Mouse (Mus musculus) cerebellum, adult 2 months (tissue): ENCODE data around the gene Ankrd52. TPM values are rescaled to one million over a fixed set of nuclear protein-coding genes. Genes with fewer than 3 reads are reported as not detected.
A peak's percentile ranks its signal among the peaks of the same experiment; 100 is the strongest.

Experiments used
- DNase-seq, 2 experiments: peaks; one replicate each; pipeline ENCODE4 v3.0.0; 2021
- H3K27ac ChIP-seq: fragments of 200-500 bp; 2 replicates; pipeline ENCODE4 v1.5.1; 2012; ENCODE audit warnings: low read length, control low read depth, inconsistent platforms; ENCODE audit not compliant: insufficient read depth
- H3K27me3 ChIP-seq: fragments of 200-500 bp; 2 replicates; pipeline ENCODE4 v1.6.1; 2012; ENCODE audit warnings: inconsistent platforms, mild to moderate bottlenecking, low read length, moderate library complexity; ENCODE audit not compliant: control insufficient read depth, insufficient read depth
- H3K4me1 ChIP-seq: fragments of 200-500 bp; 2 replicates; pipeline ENCODE4 v1.6.1; 2011; ENCODE audit warnings: low read length; ENCODE audit not compliant: control insufficient read depth, insufficient read depth
- H3K4me3 ChIP-seq: fragments of 200-500 bp; replicated peaks from 2 replicates; pipeline ENCODE3; 2011; ENCODE audit warnings: mild to moderate bottlenecking, low read depth, low read length, control low read depth; ENCODE audit not compliant: insufficient read depth
- CTCF ChIP-seq: fragments of 200-500 bp; IDR thresholded peaks from 2 replicates; pipeline ENCODE4 v1.5.1; 2011; ENCODE audit warnings: low read depth, mild to moderate bottlenecking, control low read depth, low read length, moderate library complexity, borderline replicate concordance; ENCODE audit not compliant: insufficient read depth
- POLR2A ChIP-seq: fragments of 200-500 bp; IDR thresholded peaks from 2 replicates; pipeline ENCODE4 v1.6.1; 2011; ENCODE audit warnings: low read length, control low read depth, borderline replicate concordance; ENCODE audit not compliant: insufficient read depth
- WGBS: fragments of 180-500 bp; shearing (Covaris S2); methylation state at CpG from one replicate; pipeline ENCODE4 v1.1.7; 2018; 5-methylcytosine and 5-hydroxymethylcytosine counted together
- polyA plus RNA-seq: library from polyadenylated mRNA; depleted of rRNA; stranded (reverse); fragments of >200 nt; gene quantifications from 2 replicates; pipeline ENCODE4 v1.2.3, GENCODE M21; 2012

Gene Ankrd52
- polyA plus RNA-seq, 1 experiment, result 40.6 TPM

GRCm38 (mm10) chr10:128435873-128436272 is 59.0 kb downstream of the Ankrd52 start:
- Histone ChIP-seq H3K27ac (peak overlapping the region; percentile 62), H3K4me3 (no peak overlapping the region), H3K4me1 (peaks cover 42% of the 10 kb centered on the region), H3K27me3 (no peaks in the 10 kb centered on the region)
- peak; percentile 64 to 67 for DNase-seq
- 16% methylated on average over 5 of the region's 5 CpGs for WGBS
- TF ChIP-seq POLR2A (no peak), CTCF (no peak)

DNA sequence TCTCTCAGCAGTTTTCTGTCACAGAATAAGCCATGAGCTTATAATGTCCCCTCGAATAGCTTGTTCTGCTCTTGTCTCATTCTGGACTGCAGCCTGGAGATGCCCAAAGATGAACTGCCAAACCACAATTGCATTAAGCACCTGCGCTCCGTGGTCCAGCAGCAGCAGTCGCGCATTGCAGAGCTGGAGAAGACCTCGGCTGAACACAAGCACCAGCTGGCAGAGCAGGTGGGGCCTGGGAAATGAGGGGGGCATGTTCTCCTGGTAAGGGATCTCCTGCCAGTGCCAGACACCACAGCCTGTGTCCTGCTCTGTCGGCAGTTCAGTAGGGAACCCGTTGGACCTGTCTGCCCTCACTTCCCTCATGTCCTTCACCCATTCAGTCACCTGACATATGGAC is 59.5 kb downstream of the Ankrd52 start:
- H3K27me3 ChIP-seq, result no peaks in the 10 kb centered on the region
- peaks cover 47% of the 10 kb centered on the region for H3K4me1 ChIP-seq
- peak overlapping the region; percentile 35; the same call in 1 of the 2 replicates for H3K27ac ChIP-seq
- WGBS, result 12% methylated on average over 8 of the region's 8 CpGs
- no peak overlapping the region for H3K4me3 ChIP-seq
- TF ChIP-seq CTCF (no peak), POLR2A (no peak)
- peak; percentile 65 to 69 for DNase-seq

- WGBS, result 32% methylated on average over 10 of the region's 10 CpGs
- Histone ChIP-seq H3K27ac (peak overlapping the region; percentile 33), H3K27me3 (no peaks in the 10 kb centered on the region), H3K4me3 (no peak overlapping the region), H3K4me1 (peaks cover 51% of the 10 kb centered on the region)
- TF ChIP-seq POLR2A, result no peak
- peak in 1 of 2 experiments; percentile 57 for DNase-seq
Observed at GRCm38 (mm10) chr10:128438675-128439279, 61.9 kb downstream of the Ankrd52 start.

DNA sequence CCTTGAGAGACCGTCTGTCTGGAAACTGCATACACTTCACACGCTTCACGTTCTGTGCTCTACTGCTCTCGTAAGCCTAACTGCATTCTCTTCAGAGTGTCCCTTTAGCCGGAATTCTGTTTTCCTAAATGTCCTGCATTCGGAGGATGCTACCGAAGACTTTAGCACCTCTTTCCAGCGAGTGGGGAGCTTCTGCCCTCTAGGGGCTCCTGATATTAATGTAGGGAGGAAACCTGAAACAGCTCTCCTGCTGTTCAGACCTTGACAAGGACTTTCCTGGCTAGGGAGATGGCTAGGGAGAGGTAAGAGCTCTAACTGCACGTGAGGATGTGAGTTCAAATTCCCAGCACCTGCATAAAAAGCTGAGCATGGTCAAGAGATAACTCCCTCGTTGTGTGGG is 63.5 kb downstream of the Ankrd52 start:
- Histone ChIP-seq H3K4me1 (peaks cover 42% of the 10 kb centered on the region), H3K27ac (no peak overlapping the region), H3K27me3 (no peaks in the 10 kb centered on the region), H3K4me3 (no peak overlapping the region)
- TF ChIP-seq CTCF (peak; percentile 71; the same call in 1 of the 2 replicates), POLR2A (no peak)
- whole genome bisulfite sequencing, result 28% methylated on average over 10 of the region's 10 CpGs
- DNase-seq, result peak; percentile 54 to 62

DNA sequence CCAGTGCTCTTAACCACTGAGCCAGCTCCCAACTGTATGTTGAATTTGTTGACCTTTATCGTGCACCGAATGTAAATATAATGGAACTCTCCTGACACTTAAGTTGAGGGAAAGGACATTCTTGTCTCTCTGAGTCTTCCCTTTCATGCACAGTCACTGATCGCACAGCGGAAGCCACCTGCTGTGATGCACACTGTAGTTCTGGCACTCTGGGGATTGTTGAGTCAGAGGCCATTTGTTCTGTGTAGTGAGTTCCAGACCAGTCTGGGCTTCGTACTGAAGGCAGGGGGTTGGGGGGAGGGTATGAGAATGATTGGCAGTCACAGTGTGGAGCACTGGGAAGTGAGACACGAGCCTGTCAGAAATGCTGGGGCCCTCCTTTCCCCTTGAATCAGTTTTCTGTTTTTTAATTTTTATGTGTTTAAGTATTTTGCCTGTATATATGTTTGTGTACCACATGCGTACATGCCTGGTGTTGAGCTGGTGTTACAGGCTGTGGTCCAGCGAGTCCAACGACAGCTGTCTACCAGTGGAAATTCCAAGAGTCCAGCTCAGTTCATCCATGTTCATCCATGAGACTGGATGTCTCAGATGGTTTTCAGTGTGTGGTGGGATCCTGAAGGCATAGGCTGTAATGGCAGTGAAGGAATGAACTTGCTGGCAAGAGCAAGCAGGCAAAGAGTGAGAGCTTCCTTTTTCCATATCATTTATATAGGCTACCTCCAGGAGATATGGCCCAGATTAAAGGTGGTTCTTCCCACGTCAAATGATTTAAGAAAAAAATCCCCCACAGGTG is 64.6 kb downstream of the Ankrd52 start:
- Histone ChIP-seq H3K27ac (peak overlapping the region; percentile 31; the same call in 1 of the 2 replicates), H3K4me1 (peaks cover 32% of the 10 kb centered on the region), H3K27me3 (no peaks in the 10 kb centered on the region), H3K4me3 (no peak overlapping the region)
- 40% methylated on average over 10 of the region's 10 CpGs for WGBS
- DNase-seq, result peak; percentile 47 to 67
- TF ChIP-seq POLR2A (no peak), CTCF (no peak)

GRCm38 (mm10) chr10:128442718-128443117 is 65.8 kb downstream of the Ankrd52 start:
- Histone ChIP-seq H3K27ac (no peak overlapping the region), H3K27me3 (no peaks in the 10 kb centered on the region), H3K4me3 (no peak overlapping the region), H3K4me1 (peaks cover 24% of the 10 kb centered on the region)
- no peak for DNase-seq
- TF ChIP-seq POLR2A (no peak), CTCF (no peak)
- WGBS, result 97% methylated on average over 1 of the region's 1 CpGs

GRCm38 (mm10) chr10:128444354-128444753 is 67.4 kb downstream of the Ankrd52 start:
- Histone ChIP-seq H3K27ac (no peak overlapping the region), H3K4me3 (no peak overlapping the region), H3K4me1 (peaks cover 12% of the 10 kb centered on the region), H3K27me3 (no peaks in the 10 kb centered on the region)
- 78% methylated on average over 6 of the region's 6 CpGs for WGBS
- no peak for DNase-seq
- TF ChIP-seq POLR2A (no peak), CTCF (no peak)

GRCm38 (mm10) chr10:128445407-128445806 is 68.5 kb downstream of the Ankrd52 start:
- WGBS, result 90% methylated on average over 4 of the region's 4 CpGs

More at GRCm38 (mm10) chr10:128445407-128445806, 68.5 kb downstream of the Ankrd52 start:
- no peaks in the 10 kb centered on the region for H3K27me3 ChIP-seq
- peaks cover 12% of the 10 kb centered on the region for H3K4me1 ChIP-seq
- no peak overlapping the region for H3K4me3 ChIP-seq
- DNase-seq, result no peak
- TF ChIP-seq POLR2A, result no peak
- TF ChIP-seq CTCF, result no peak
- no peak overlapping the region for H3K27ac ChIP-seq
